8 mouse cellular contexts compared by ENCODE assay signal in genomic region chr5:143548922-143549321, GRCm38 (mm10). TPM values are rescaled to one million over a fixed set of nuclear protein-coding genes. Genes with fewer than 3 reads are reported as not detected.
DNase-seq lines count a peak whose midpoint lies in the region; ATAC-seq and TF ChIP-seq lines count a peak whose summit lies in the region.
"Not testable (repeated sequence)": the region's sequence is repeated elsewhere in the genome, so short reads cannot be mapped to it uniquely, and the experiment has no call there.

No protein-coding gene starts in this region.

- H3K4me3 ChIP-seq in G1E (ENCODE audit: low read depth, low read length) (peak overlapping the region; percentile 80), macrophage (ENCODE audit: inconsistent target) (peak overlapping the region; percentile 36)
- peak overlapping the region; percentile 86 for H3K4me3 ChIP-seq in embryonic facial prominence, embryonic 10.5 days
- H3K4me3 ChIP-seq in heart, adult 2 months = peak overlapping the region; percentile 87
- H3K4me3 ChIP-seq in intestine, embryonic 14.5 days (ENCODE audit: low read depth, low read length) = peak overlapping the region; percentile 61
- H3K4me3 ChIP-seq in limb, embryonic 13.5 days = peak overlapping the region; percentile 69
- H3K4me3 ChIP-seq in olfactory bulb, adult 2 months (ENCODE audit: insufficient read depth, low read depth, low read length) = peak overlapping the region; percentile 68

- not testable (repeated sequence) for ATAC-seq in G1E (ENCODE audit: extremely low read depth, insufficient number of reproducible peaks, low FRiP score, poor library complexity, severe bottlenecking)
- ATAC-seq in intestine, embryonic 14.5 days (replicated peaks; ENCODE audit: low FRiP score, low TSS enrichment, low read depth) = peak; percentile 37
- ATAC-seq in limb, embryonic 13.5 days (ENCODE audit: low FRiP score, low read depth) = peak; percentile 41

- peaks cover 38% of the 10 kb centered on the region for H3K4me1 ChIP-seq in G1E (ENCODE audit: insufficient read depth, low read depth, low read length)
- H3K4me1 ChIP-seq in embryonic facial prominence, embryonic 10.5 days = peaks cover 21% of the 10 kb centered on the region
- not testable (repeated sequence) for H3K4me1 ChIP-seq in heart, adult 2 months (ENCODE audit: control insufficient read depth, insufficient read depth, low read length)
- peaks cover 13% of the 10 kb centered on the region for H3K4me1 ChIP-seq in intestine, embryonic 14.5 days (replicated peaks; ENCODE audit: control insufficient read depth, insufficient read depth, low read length)
- H3K4me1 ChIP-seq in limb, embryonic 13.5 days = peaks cover 20% of the 10 kb centered on the region
- H3K4me1 ChIP-seq in olfactory bulb, adult 2 months (ENCODE audit: control insufficient read depth, insufficient read depth, low read length) = peaks cover 13% of the 10 kb centered on the region

- peaks cover 18% of the 10 kb centered on the region for H3K27me3 ChIP-seq in G1E (ENCODE audit: insufficient read depth, low read length)
- H3K27me3 ChIP-seq in embryonic facial prominence, embryonic 10.5 days (replicated peaks; ENCODE audit: low read depth, poor library complexity, severe bottlenecking); heart, adult 2 months (ENCODE audit: control insufficient read depth, insufficient read depth, low read length); intestine, embryonic 14.5 days (replicated peaks; ENCODE audit: control insufficient read depth, insufficient read depth, low read length); limb, embryonic 13.5 days: not testable (repeated sequence)

- not testable (repeated sequence) for DNase-seq in G1E (ENCODE audit: low spot score); embryonic facial prominence, embryonic 10.5 days (ENCODE audit: low spot score); heart, adult 2 months
- DNase-seq in intestine, embryonic 14.5 days (ENCODE audit: low spot score) = peak; percentile 67
- DNase-seq in thymus, postnatal 4 days = peak; percentile 61

- H3K79me2 ChIP-seq in heart, adult 2 months (replicated peaks; ENCODE audit: control insufficient read depth, insufficient read depth, low read length); macrophage (ENCODE audit: inconsistent target): not testable (repeated sequence)

- not testable (repeated sequence) for TF ChIP-seq POLR2A in heart, adult 2 months (IDR thresholded peaks at IDR 0.05; ENCODE audit: insufficient read depth, low read depth, low read length); olfactory bulb, adult 2 months (IDR thresholded peaks at IDR 0.05; ENCODE audit: insufficient read depth, low read depth, low read length)

- WGBS in embryonic facial prominence, embryonic 10.5 days = 0% methylated on average over 28 of the region's 28 CpGs
- WGBS in heart, adult 2 months = under 1% methylated on average over 26 of the region's 28 CpGs
- under 1% methylated on average over 17 of the region's 28 CpGs for WGBS in intestine, embryonic 14.5 days
- 0% methylated on average over 27 of the region's 28 CpGs for WGBS in limb, embryonic 13.5 days
- 3% methylated on average over 21 of the region's 28 CpGs for WGBS in macrophage (ENCODE audit: missing documents)
- WGBS in olfactory bulb, adult 2 months = under 1% methylated on average over 22 of the region's 28 CpGs

- peak overlapping the region; percentile 88 for H3K27ac ChIP-seq in embryonic facial prominence, embryonic 10.5 days (replicated peaks)
- H3K27ac ChIP-seq in heart, adult 2 months = peak overlapping the region; percentile 81
- H3K27ac ChIP-seq in intestine, embryonic 14.5 days (ENCODE audit: low read depth); macrophage; olfactory bulb, adult 2 months (ENCODE audit: insufficient read depth, low read depth, low read length): not testable (repeated sequence)
- 0 out of 2 replicates have a peak overlapping the region, but pooled peaks have one; percentile 39 for H3K27ac ChIP-seq in limb, embryonic 13.5 days

- peak overlapping the region; percentile 81 for H3K4me2 ChIP-seq in intestine, embryonic 14.5 days (ENCODE audit: low read length)
- H3K4me2 ChIP-seq in limb, embryonic 13.5 days (replicated peaks) = peak overlapping the region; percentile 91

- intact Hi-C loops in heart, adult 2 months (cut with DNase I) = loop anchor here (5.0 kb wide), 3 partner anchors 117 to 363 kb away; no protein-coding TSS in a partner anchor

- H3K9me3 ChIP-seq in G1E (replicated peaks); embryonic facial prominence, embryonic 10.5 days; intestine, embryonic 14.5 days (ENCODE audit: control insufficient read depth, low read length); limb, embryonic 13.5 days: not testable (repeated sequence)

- not testable (repeated sequence) for TF ChIP-seq EP300 in heart, adult 2 months (IDR thresholded peaks at IDR 0.05; ENCODE audit: insufficient read depth, low read depth, low read length)

- not testable (repeated sequence) for TF ChIP-seq CTCF in G1E (IDR thresholded peaks at IDR 0.05; ENCODE audit: low read depth, low read length); heart, adult 2 months (IDR thresholded peaks at IDR 0.05); olfactory bulb, adult 2 months (IDR thresholded peaks at IDR 0.05; ENCODE audit: insufficient read depth, low read depth, low read length)

- peaks cover 21% of the 10 kb centered on the region for H3K36me3 ChIP-seq in G1E (replicated peaks)
- H3K36me3 ChIP-seq in embryonic facial prominence, embryonic 10.5 days (replicated peaks) = peaks cover 15% of the 10 kb centered on the region
- not testable (repeated sequence) for H3K36me3 ChIP-seq in heart, adult 2 months (ENCODE audit: control insufficient read depth, insufficient read depth, low read length); intestine, embryonic 14.5 days (ENCODE audit: control insufficient read depth, insufficient read depth, low read length); limb, embryonic 13.5 days; macrophage (ENCODE audit: inconsistent target)

- peak overlapping the region; percentile 75 for H3K9ac ChIP-seq in heart, adult 2 months (ENCODE audit: low read depth, low read length)
- H3K9ac ChIP-seq in intestine, embryonic 14.5 days (ENCODE audit: low read length) = peak overlapping the region; percentile 55
- H3K9ac ChIP-seq in limb, embryonic 13.5 days = peak overlapping the region; percentile 82

RNA-seq across cellular contexts. Expression of gene Rac1, which starts 21.1 kb away (rescaled TPM):
- total RNA-seq in G1E (2014; fragmentation: Nextera tagmentation) (802 and 891 TPM in 2 replicates), G1E (2017) (150 and 168 TPM in 2 replicates)
- polyA plus RNA-seq in G1E (2012) (93.2 and 99.6 TPM in 2 replicates), macrophage (2018) (386 to 538 TPM (median 421 TPM) in 3 replicates)
- polyA plus RNA-seq in embryonic facial prominence, embryonic 10.5 days (2016; fragmentation: Nextera tagmentation; extraction: Ambion mirVana) = 400 and 407 TPM in 2 replicates
- 100 to 1,000 TPM; 219 to 231 TPM for total RNA-seq in heart, adult 2 months (2021)
- polyA plus RNA-seq in heart, adult 2 months (2012; rRNA removed) = 204 and 351 TPM in 2 replicates
- 439 and 475 TPM in 2 replicates for polyA plus RNA-seq in intestine, embryonic 14.5 days (2014; fragmentation: Nextera tagmentation; extraction: Ambion mirVana)
- polyA plus RNA-seq in limb, embryonic 13.5 days (2015; fragmentation: Nextera tagmentation; extraction: Ambion mirVana) = 433 and 450 TPM in 2 replicates
- 10 to 100 TPM; 22.2 to 51.5 (median 32.3) TPM for total RNA-seq in macrophage (2018; cell fraction: chromatin; rRNA removed)
- total RNA-seq in macrophage (2018; cell fraction: cytosol; rRNA removed) = 100 to 1,000 TPM; 391 to 490 (median 447) TPM
- 100 to 1,000 TPM in 21 of 26 experiments, 10 to 100 TPM in 5; 55.5 to 260 (median 146) TPM for total RNA-seq in macrophage (2018; cell fraction: nucleus; rRNA removed)
- 73.1 TPM in 1 of 2 replicates, not detected in the other for polyA plus RNA-seq in olfactory bulb, adult 2 months (2012; ENCODE audit: insufficient read depth, insufficient read length, low replicate concordance, missing spikeins)

Comparison
In these comparisons a context has a peak if more than half of its experiments do, and no peak if none do; other contexts are left out.
1. H3K4me3 ChIP-seq: peak in every context shown above with its lines; median percentile 87 in heart, adult 2 months; 86 in embryonic facial prominence, embryonic 10.5 days; 80 in G1E; 69 in limb, embryonic 13.5 days; 68 in olfactory bulb, adult 2 months; 61 in intestine, embryonic 14.5 days; 36 in macrophage.